Mouse (Mus musculus) common myeloid progenitor, adult 5-6 weeks (primary cell): Measurements from ENCODE around the gene Srrm2. TPM values are rescaled to one million over a fixed set of nuclear protein-coding genes. Genes with fewer than 3 reads are reported as not detected.

Source experiments
- ATAC-seq: replicated peaks from 2 replicates; pipeline ENCODE4 v1.8.0; 2016; ENCODE audit warnings: low read depth, mild to moderate bottlenecking, moderate TSS enrichment, inconsistent platforms; ENCODE audit not compliant: poor library complexity, severe bottlenecking
- total RNA-seq: library from RNA; stranded (forward); fragments of 200-1000, 187-1606 nt; gene quantifications from 2 replicates; pipeline ENCODE4 v1.2.3, GENCODE M21; 2017

Gene Srrm2
- total RNA-seq, 1 experiment from 2014 or later: 239 TPM

GRCm38 (mm10) chr17:23843812-23844273 is 53.5 kb downstream of the Srrm2 start, which contains the start of the genes Prss32 and Prss41:
Gene Prss32, plus strand, starts transcription at chr17:23843855.
Gene Prss41, minus strand, starts transcription at chr17:23844172.
- ATAC-seq: peak; percentile 66

DNA sequence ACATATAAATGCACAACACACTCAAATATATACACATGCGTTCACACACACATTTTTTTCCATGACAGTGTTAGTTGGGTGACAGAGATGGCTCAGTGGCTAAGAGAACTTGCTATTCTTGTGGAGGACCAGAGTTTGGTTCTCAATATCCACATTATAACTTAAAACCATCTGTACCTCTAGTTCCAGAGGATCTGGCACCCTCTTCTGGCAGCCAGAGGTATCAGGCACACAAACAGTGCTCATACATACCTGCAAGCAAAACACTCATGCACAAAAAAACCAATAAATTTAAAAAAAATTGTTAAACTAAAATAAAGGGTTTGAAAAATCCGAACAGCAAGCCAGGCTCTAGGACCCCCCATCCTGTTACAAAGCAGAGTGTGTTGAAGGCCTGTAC is 59.7 kb downstream of the Srrm2 start:
- no peak for ATAC-seq

DNA sequence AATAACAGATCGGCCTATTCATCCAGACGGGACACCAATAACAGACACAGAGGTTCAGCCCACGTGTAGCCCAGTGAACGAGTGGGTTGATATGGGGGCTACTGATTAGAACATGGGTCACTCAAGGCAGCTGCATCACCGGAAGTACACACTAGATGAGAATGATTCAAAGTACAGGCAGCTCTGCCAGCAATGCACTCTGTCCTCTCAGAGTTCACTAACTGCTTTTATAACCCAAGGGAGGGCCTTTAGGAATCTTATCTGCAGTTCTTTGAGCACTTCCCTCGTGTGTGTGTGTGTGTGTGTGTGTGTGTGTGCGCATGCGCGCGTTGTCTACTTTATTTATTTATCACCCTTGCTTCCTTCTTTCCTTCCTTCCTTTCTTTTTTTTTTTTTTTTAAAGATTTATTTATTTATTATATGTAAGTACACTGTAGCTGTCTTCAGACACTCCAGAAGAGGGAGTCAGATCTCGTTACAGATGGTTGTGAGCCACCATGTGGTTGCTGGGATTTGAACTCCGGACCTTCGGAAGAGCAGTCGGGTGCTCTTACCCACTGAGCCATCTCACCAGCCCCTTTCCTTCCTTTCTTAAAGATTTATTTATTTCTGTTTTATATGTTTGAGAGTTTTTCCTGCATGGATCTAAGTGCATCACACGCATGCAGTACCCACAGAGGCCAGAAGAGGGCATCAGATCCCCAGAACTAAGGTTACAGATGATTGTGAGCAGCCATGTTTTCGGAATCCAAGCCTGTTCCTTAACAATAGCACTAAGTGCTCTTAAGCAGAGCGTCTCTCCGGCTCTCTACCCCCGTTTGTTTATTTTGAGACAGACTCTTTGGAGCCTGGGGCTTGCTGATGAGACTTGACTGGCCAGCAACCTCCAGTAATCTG is 60.8 kb downstream of the Srrm2 start:
- ATAC-seq: peak; percentile 60

GRCm38 (mm10) chr17:23853292-23853691 is 63.0 kb downstream of the Srrm2 start:
- peak; percentile 87 for ATAC-seq

DNA sequence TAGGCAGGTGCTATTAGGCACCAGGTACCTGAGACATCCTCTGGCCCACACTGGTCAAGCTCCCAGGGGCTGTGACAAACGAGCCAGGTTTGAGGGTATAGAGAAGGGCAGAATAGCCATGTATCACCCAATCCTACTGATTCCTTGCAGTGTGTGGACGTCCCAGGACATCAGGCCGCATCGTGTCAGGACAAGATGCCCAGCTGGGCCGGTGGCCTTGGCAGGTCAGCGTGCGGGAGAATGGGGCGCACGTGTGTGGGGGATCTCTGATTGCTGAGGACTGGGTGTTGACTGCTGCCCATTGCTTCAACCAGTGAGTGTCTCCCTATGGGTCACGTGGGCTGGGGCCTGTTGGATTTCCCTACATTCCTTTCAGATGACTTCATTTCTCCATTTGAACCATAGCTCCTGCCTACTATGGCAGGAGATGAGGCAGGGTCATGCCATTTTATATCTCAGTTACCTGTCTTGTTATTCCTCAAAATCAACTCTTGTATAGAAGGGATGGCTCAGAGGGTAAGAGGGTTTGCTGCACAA is 64.0 kb downstream of the Srrm2 start:
- no peak for ATAC-seq

DNA sequence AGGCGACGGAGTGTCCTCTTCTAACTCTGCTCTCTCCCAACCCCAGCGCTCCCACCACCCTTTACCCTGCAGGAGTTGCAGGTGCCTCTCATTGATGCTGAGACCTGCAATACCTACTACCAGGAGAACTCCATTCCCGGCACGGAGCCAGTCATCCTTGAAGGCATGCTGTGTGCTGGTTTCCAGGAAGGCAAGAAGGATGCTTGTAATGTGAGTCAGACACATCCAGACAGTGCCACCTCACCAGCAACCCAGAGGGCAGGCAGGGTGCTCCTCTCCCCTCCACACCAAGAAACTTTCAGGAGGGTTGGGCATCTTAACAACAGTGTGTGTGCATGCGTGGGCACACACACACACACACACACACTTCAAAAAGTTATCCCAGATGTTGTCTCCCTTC is 66.9 kb downstream of the Srrm2 start:
- no peak for ATAC-seq

- ATAC-seq: no peak
Observed at GRCm38 (mm10) chr17:23857913-23858312, 67.6 kb downstream of the Srrm2 start.

DNA sequence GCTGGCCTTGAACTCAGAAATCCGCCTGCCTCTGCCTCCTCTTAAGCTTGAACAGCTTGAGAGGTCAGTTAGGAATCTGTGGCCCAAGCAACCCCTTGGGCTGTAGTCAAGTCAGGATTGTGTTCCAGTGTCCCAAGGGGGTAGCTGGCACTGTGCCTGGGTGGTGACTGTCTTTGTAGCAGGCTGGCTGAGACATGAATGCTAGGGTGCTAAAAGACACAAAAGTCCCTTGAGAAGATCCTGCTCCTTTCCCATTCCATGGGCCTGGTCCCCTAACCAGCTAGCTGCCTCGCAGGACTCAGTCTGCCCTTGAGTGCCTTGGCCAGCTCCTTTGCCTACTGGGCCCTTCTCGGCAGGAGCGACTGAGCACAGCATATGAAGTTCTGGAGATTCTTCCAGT is 72.6 kb downstream of the Srrm2 start:
- no peak for ATAC-seq

GRCm38 (mm10) chr17:23867756-23868155 is 77.4 kb downstream of the Srrm2 start, which contains the start of gene Prss21:
Gene Prss21, plus strand, starts transcription at chr17:23868056.
- ATAC-seq: no peak

- ATAC-seq: peak; percentile 56; the same call in 1 of the 2 replicates
Observed at GRCm38 (mm10) chr17:23868513-23868912, 78.2 kb downstream of the Srrm2 start.

Other genes with a start within 250 kb of the Srrm2 start
- 8.9 and 10.1 TPM in 2 replicates for gene Zfp213, start 226.3 kb upstream of the Srrm2 start, total RNA-seq
- 0.14 and 1.8 TPM in 2 replicates for gene Zfp13, start 191.0 kb upstream of the Srrm2 start, total RNA-seq
- not detected in 2 replicates for gene Zscan10, start 189.7 kb upstream of the Srrm2 start, total RNA-seq
- gene Mmp25, start 145.3 kb upstream of the Srrm2 start, total RNA-seq: 0.24 TPM in 1 of 2 replicates, not detected in the other
- not detected in 2 replicates for gene Bicdl2, start 130.0 kb upstream of the Srrm2 start, total RNA-seq
- 19.2 and 26.9 TPM in 2 replicates for gene Hcfc1r1, start 116.9 kb upstream of the Srrm2 start, total RNA-seq
- 44.6 and 55.5 TPM in 2 replicates for gene Thoc6, start 116.7 kb upstream of the Srrm2 start, total RNA-seq
- 10.1 and 13.2 TPM in 2 replicates for gene Tnfrsf12a, start 113.1 kb upstream of the Srrm2 start, total RNA-seq
- gene Cldn6, start 111.3 kb upstream of the Srrm2 start, total RNA-seq: 1.3 TPM in 1 of 2 replicates, not detected in the other
- not detected in 2 replicates for gene Cldn9, start 106.5 kb upstream of the Srrm2 start, total RNA-seq
- not detected in 2 replicates for gene 1520401A03Rik, start 67.7 kb upstream of the Srrm2 start, total RNA-seq
- 14.3 and 28.1 TPM in 2 replicates for gene Pkmyt1, start 64.2 kb upstream of the Srrm2 start, total RNA-seq
- gene Paqr4, start 49.7 kb upstream of the Srrm2 start, total RNA-seq: 4.4 and 5.3 TPM in 2 replicates
- gene Kremen2, start 44.7 kb upstream of the Srrm2 start, total RNA-seq: not detected in 2 replicates
- gene Flywch1, start 18.9 kb upstream of the Srrm2 start, total RNA-seq: 33.8 and 34.0 TPM in 2 replicates
- 0.46 and 4.6 TPM in 2 replicates for gene Flywch2, start 4.5 kb upstream of the Srrm2 start, total RNA-seq
- 96.2 and 130 TPM in 2 replicates for gene Elob, start 38.6 kb downstream of the Srrm2 start, total RNA-seq
- gene Prss33, start 45.5 kb downstream of the Srrm2 start, total RNA-seq: not detected in 2 replicates
- not detected in 2 replicates for gene Prss32, start 53.3 kb downstream of the Srrm2 start, total RNA-seq
- not detected in 2 replicates for gene Prss41, start 53.6 kb downstream of the Srrm2 start, total RNA-seq
- not detected in 2 replicates for gene Prss21, start 77.5 kb downstream of the Srrm2 start, total RNA-seq
- not detected in 2 replicates for gene Dcpp1, start 90.3 kb downstream of the Srrm2 start, total RNA-seq
- not detected in 2 replicates for gene Dcpp2, start 90.3 kb downstream of the Srrm2 start, total RNA-seq
- not detected in 2 replicates for gene Dcpp3, start 126.9 kb downstream of the Srrm2 start, total RNA-seq
- gene Sbp, start 151.1 kb downstream of the Srrm2 start, total RNA-seq: not detected in 2 replicates
- not detected in 2 replicates for gene Sbpl, start 164.7 kb downstream of the Srrm2 start, total RNA-seq
- not detected in 2 replicates for gene Prss30, start 190.0 kb downstream of the Srrm2 start, total RNA-seq
- gene Prss22, start 207.6 kb downstream of the Srrm2 start, total RNA-seq: not detected in 2 replicates
- not detected in 2 replicates for gene Prss27, start 247.6 kb downstream of the Srrm2 start, total RNA-seq